8 mouse cellular contexts compared by ENCODE assay signal in genomic region chr7:45335056-45335455, GRCm38 (mm10). TPM values are rescaled to one million over a fixed set of nuclear protein-coding genes. Genes with fewer than 3 reads are reported as not detected.
DNase-seq lines count a peak whose midpoint lies in the region; ATAC-seq lines count a peak whose summit lies in the region.

Gene Hrc (plus strand): TSS chr7:45335290.

- intact Hi-C loops in heart, postnatal 10 days (cut with DNase I) = no loop called here
- intact Hi-C loops in left cerebral cortex, postnatal 25 days (cut with DNase I) = no loop called here

- H3K9me3 ChIP-seq in hindbrain, embryonic 10.5 days = no peaks in the 10 kb centered on the region
- H3K9me3 ChIP-seq in hindbrain, embryonic 11.5 days (ENCODE audit: control insufficient read depth, low read length) = no peaks in the 10 kb centered on the region
- no peaks in the 10 kb centered on the region for H3K9me3 ChIP-seq in forebrain, embryonic 16.5 days (ENCODE audit: control insufficient read depth, low read length)
- no peaks in the 10 kb centered on the region for H3K9me3 ChIP-seq in midbrain, embryonic 14.5 days (ENCODE audit: control insufficient read depth, low read length)

- H3K4me1 ChIP-seq in hindbrain, embryonic 10.5 days (replicated peaks) = peaks cover 69% of the 10 kb centered on the region
- H3K4me1 ChIP-seq in hindbrain, embryonic 11.5 days (replicated peaks; ENCODE audit: control insufficient read depth, insufficient read depth, low read length) = peaks cover 9% of the 10 kb centered on the region
- H3K4me1 ChIP-seq in forebrain, embryonic 16.5 days (replicated peaks; ENCODE audit: control insufficient read depth, insufficient read depth, low read length) = peaks cover 24% of the 10 kb centered on the region
- H3K4me1 ChIP-seq in midbrain, embryonic 14.5 days (ENCODE audit: control insufficient read depth, insufficient read depth, low read length) = peaks cover 21% of the 10 kb centered on the region

- 30% methylated on average over 5 of the region's 5 CpGs for WGBS in hindbrain, embryonic 10.5 days
- WGBS in hindbrain, embryonic 11.5 days = 34% methylated on average over 5 of the region's 5 CpGs
- 35% methylated on average over 5 of the region's 5 CpGs for WGBS in forebrain, embryonic 16.5 days
- 26% methylated on average over 5 of the region's 5 CpGs for WGBS in midbrain, embryonic 14.5 days

- H3K4me3 ChIP-seq in hindbrain, embryonic 10.5 days = peak within 1 kb of the TSS; percentile 80; the same call in 1 of the 2 replicates
- no peak within 1 kb of the TSS for H3K4me3 ChIP-seq in hindbrain, embryonic 11.5 days (ENCODE audit: low read depth, low read length)
- no peak within 1 kb of the TSS for H3K4me3 ChIP-seq in forebrain, embryonic 16.5 days (replicated peaks; ENCODE audit: low read length)
- no peak within 1 kb of the TSS for H3K4me3 ChIP-seq in midbrain, embryonic 14.5 days (replicated peaks; ENCODE audit: low read depth, low read length)

- H3K4me2 ChIP-seq in hindbrain, embryonic 11.5 days (replicated peaks; ENCODE audit: low read depth, low read length) = no peak within 1 kb of the TSS
- peak within 1 kb of the TSS; percentile 89; the same call in 1 of the 2 replicates for H3K4me2 ChIP-seq in forebrain, embryonic 16.5 days (ENCODE audit: low read length)
- H3K4me2 ChIP-seq in midbrain, embryonic 14.5 days (ENCODE audit: low read length) = peak within 1 kb of the TSS; percentile 92

- peaks cover 49% of the 10 kb centered on the region for H3K27me3 ChIP-seq in hindbrain, embryonic 10.5 days (ENCODE audit: insufficient read depth, poor library complexity, severe bottlenecking)
- peaks cover 5% of the 10 kb centered on the region for H3K27me3 ChIP-seq in hindbrain, embryonic 11.5 days (ENCODE audit: control insufficient read depth, insufficient read depth, low read length)
- H3K27me3 ChIP-seq in forebrain, embryonic 16.5 days (replicated peaks; ENCODE audit: control insufficient read depth, insufficient read depth, low read length) = peaks cover 6% of the 10 kb centered on the region
- H3K27me3 ChIP-seq in midbrain, embryonic 14.5 days (ENCODE audit: control insufficient read depth, insufficient read depth, low read length) = peaks cover 3% of the 10 kb centered on the region; the same call in 1 of the 2 replicates

- H3K27ac ChIP-seq in hindbrain, embryonic 10.5 days = peak within 1 kb of the TSS; percentile 89; the same call in 1 of the 2 replicates
- no peak within 1 kb of the TSS for H3K27ac ChIP-seq in hindbrain, embryonic 11.5 days (ENCODE audit: low read depth, low read length)
- H3K27ac ChIP-seq in forebrain, embryonic 16.5 days (ENCODE audit: low read length) = no peak within 1 kb of the TSS
- no peak within 1 kb of the TSS for H3K27ac ChIP-seq in midbrain, embryonic 14.5 days (replicated peaks; ENCODE audit: low read depth, low read length)

- ATAC-seq in hindbrain, embryonic 11.5 days (ENCODE audit: low FRiP score) = no peak
- ATAC-seq in forebrain, embryonic 16.5 days = no peak
- no peak for ATAC-seq in midbrain, embryonic 14.5 days (ENCODE audit: low FRiP score, low TSS enrichment)

- no peak within 1 kb of the TSS for H3K9ac ChIP-seq in hindbrain, embryonic 11.5 days (ENCODE audit: low read depth, low read length)
- no peak within 1 kb of the TSS for H3K9ac ChIP-seq in forebrain, embryonic 16.5 days (replicated peaks; ENCODE audit: low read depth, low read length)
- H3K9ac ChIP-seq in midbrain, embryonic 14.5 days (replicated peaks; ENCODE audit: low read length) = no peak within 1 kb of the TSS

- no peaks in the 10 kb centered on the region for H3K36me3 ChIP-seq in hindbrain, embryonic 10.5 days
- H3K36me3 ChIP-seq in hindbrain, embryonic 11.5 days (ENCODE audit: control insufficient read depth, insufficient read depth, low read length) = no peaks in the 10 kb centered on the region
- no peaks in the 10 kb centered on the region for H3K36me3 ChIP-seq in forebrain, embryonic 16.5 days (ENCODE audit: control insufficient read depth, insufficient read depth)
- no peaks in the 10 kb centered on the region for H3K36me3 ChIP-seq in midbrain, embryonic 14.5 days (ENCODE audit: control insufficient read depth, insufficient read depth, low read length)

- DNase-seq in hindbrain, embryonic 10.5 days (ENCODE audit: low spot score) = no peak
- no peak for DNase-seq in hindbrain, embryonic 11.5 days (ENCODE audit: low spot score)
- peak; percentile 61 to 72 for DNase-seq in heart, postnatal 10 days
- no peak for DNase-seq in midbrain, embryonic 14.5 days
- no peak for DNase-seq in adrenal gland, postnatal 25 days
- no peak for DNase-seq in left cerebral cortex, postnatal 25 days (ENCODE audit: low spot score in 2 of 2)
- DNase-seq in cerebellum, adult 18-20 months = no peak

RNA-seq across cellular contexts. Expression of gene Hrc, which starts in this region (rescaled TPM):
- 0.36 and 0.42 TPM in 2 replicates for polyA plus RNA-seq in hindbrain, embryonic 10.5 days (2016; fragmentation: Nextera tagmentation; extraction: Ambion mirVana)
- polyA plus RNA-seq in hindbrain, embryonic 11.5 days (2014; fragmentation: Nextera tagmentation; extraction: Ambion mirVana) = 0.68 and 0.77 TPM in 2 replicates
- 0.60 TPM in 1 of 2 replicates, not detected in the other for polyA plus RNA-seq in forebrain, embryonic 16.5 days (2015; fragmentation: Nextera tagmentation; extraction: Ambion mirVana)
- 100 to 1,000 TPM; 320 to 351 TPM for total RNA-seq in heart, postnatal 10 days (2021)
- polyA plus RNA-seq in midbrain, embryonic 14.5 days (2014; fragmentation: Nextera tagmentation; extraction: Ambion mirVana) = not detected in 2 replicates
- total RNA-seq in adrenal gland, postnatal 25 days (2021) = 0.18 TPM in 1 of 2 replicates, not detected in the other
- under 1 TPM; 0.23 to 0.94 TPM for total RNA-seq in left cerebral cortex, postnatal 25 days (2021)

Comparison
In these comparisons a context has a peak if more than half of its experiments do, and no peak if none do; other contexts are left out.
1. RNA of gene Hrc (total RNA-seq): 320 to 351 TPM in heart, postnatal 10 days; 0.23 to 0.94 TPM in left cerebral cortex, postnatal 25 days and 0.18 TPM in adrenal gland, postnatal 25 days; every median in the first group is over 100 times any median in the second.
2. DNase-seq: peak in heart, postnatal 10 days (2 of 2); none in hindbrain, embryonic 10.5 days (single experiment), hindbrain, embryonic 11.5 days (single experiment), midbrain, embryonic 14.5 days (single experiment), adrenal gland, postnatal 25 days (single experiment), left cerebral cortex, postnatal 25 days (0 of 2) and cerebellum, adult 18-20 months (0 of 2).